In the genomic region with DNA sequence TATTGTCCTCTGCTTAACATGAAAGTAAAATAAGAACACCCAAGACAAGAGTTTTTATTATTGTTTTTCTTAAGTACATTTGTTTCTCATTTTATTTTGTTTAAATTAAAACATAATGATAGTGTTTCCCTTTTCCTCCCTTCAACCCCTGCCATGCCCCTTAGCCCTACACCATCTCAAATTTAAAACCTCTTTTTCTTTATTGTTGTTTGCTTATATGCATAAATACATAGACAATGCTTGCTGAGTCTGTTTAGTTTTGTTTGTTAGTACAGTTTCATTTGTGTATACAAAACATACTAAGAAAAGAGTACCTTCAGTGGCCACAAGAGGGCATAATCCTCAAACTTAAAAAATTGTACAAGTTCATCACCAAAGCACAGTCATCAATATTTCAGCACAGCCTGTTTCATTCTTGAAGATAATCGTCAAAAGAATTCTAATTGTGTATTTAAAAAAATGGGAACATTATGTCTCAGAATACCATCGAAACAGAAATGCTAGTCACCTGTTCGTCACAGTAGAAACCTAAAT, we compare ENCODE assay signal across 8 mouse cellular contexts.
DNase-seq lines count a peak whose midpoint lies in the region; ATAC-seq and TF ChIP-seq lines count a peak whose summit lies in the region.

No protein-coding gene starts in this region.

- no peaks in the 10 kb centered on the region for H3K9me3 ChIP-seq in neural tube, embryonic 11.5 days (ENCODE audit: control insufficient read depth, low read length)
- no peaks in the 10 kb centered on the region for H3K9me3 ChIP-seq in neural tube, embryonic 15.5 days (replicated peaks)
- no peaks in the 10 kb centered on the region for H3K9me3 ChIP-seq in embryonic facial prominence, embryonic 14.5 days (ENCODE audit: control insufficient read depth, low read length)

- H3K9ac ChIP-seq in neural tube, embryonic 11.5 days (ENCODE audit: low read length): no peak overlapping the region
- H3K9ac ChIP-seq in neural tube, embryonic 15.5 days (replicated peaks): no peak overlapping the region
- no peak overlapping the region for H3K9ac ChIP-seq in embryonic facial prominence, embryonic 14.5 days (ENCODE audit: low read depth, low read length)

- no peaks in the 10 kb centered on the region for H3K36me3 ChIP-seq in neural tube, embryonic 11.5 days (ENCODE audit: control insufficient read depth, insufficient read depth, low read length)
- no peaks in the 10 kb centered on the region for H3K36me3 ChIP-seq in neural tube, embryonic 15.5 days
- no peaks in the 10 kb centered on the region for H3K36me3 ChIP-seq in embryonic facial prominence, embryonic 14.5 days (ENCODE audit: control insufficient read depth, insufficient read depth, low read length)

- 49% methylated on average over 3 of the region's 3 CpGs for WGBS in neural tube, embryonic 11.5 days
- WGBS in neural tube, embryonic 15.5 days: 40% methylated on average over 3 of the region's 3 CpGs
- 38% methylated on average over 3 of the region's 3 CpGs for WGBS in embryonic facial prominence, embryonic 14.5 days

- intact Hi-C loops in gastrocnemius, adult 2 months (cut with DNase I): loop anchor here (5.0 kb wide), 1 partner anchor 592 kb away; no protein-coding TSS in a partner anchor

- DNase-seq in gastrocnemius, adult 2 months: no peak
- DNase-seq in gastrocnemius, postnatal 4 days (ENCODE audit: low spot score in 2 of 2): no peak
- no peak for DNase-seq in neural tube, embryonic 11.5 days (ENCODE audit: low spot score)
- peak; percentile 53 for DNase-seq in embryonic facial prominence, embryonic 14.5 days (ENCODE audit: low spot score)
- peak; percentile 35 for DNase-seq in retina, postnatal 7 days (ENCODE audit: low read depth, low spot score)
- no peak for DNase-seq in frontal cortex, postnatal 25 days (ENCODE audit: low spot score in 2 of 2)
- DNase-seq in urinary bladder, adult 2 months (ENCODE audit: low spot score): no peak

- H3K4me2 ChIP-seq in neural tube, embryonic 11.5 days (ENCODE audit: low read depth): no peak overlapping the region
- H3K4me2 ChIP-seq in neural tube, embryonic 15.5 days: no peak overlapping the region
- H3K4me2 ChIP-seq in embryonic facial prominence, embryonic 14.5 days (ENCODE audit: low read depth, low read length): no peak overlapping the region

- no peak overlapping the region for H3K27ac ChIP-seq in gastrocnemius, adult 2 months
- no peak overlapping the region for H3K27ac ChIP-seq in neural tube, embryonic 11.5 days (ENCODE audit: low read depth, low read length)
- no peak overlapping the region for H3K27ac ChIP-seq in neural tube, embryonic 15.5 days (replicated peaks)
- no peak overlapping the region for H3K27ac ChIP-seq in embryonic facial prominence, embryonic 14.5 days (replicated peaks; ENCODE audit: low read depth, low read length)

- peak; percentile 56 for TF ChIP-seq CTCF in gastrocnemius, adult 2 months (IDR thresholded peaks at IDR 0.05)

- 0 out of 2 replicates have a peak, but pooled peaks have one; percentile 45 for ATAC-seq in neural tube, embryonic 11.5 days (ENCODE audit: insufficient read depth, low FRiP score, low TSS enrichment)
- ATAC-seq in neural tube, embryonic 15.5 days (ENCODE audit: low FRiP score): no peak
- ATAC-seq in embryonic facial prominence, embryonic 14.5 days (ENCODE audit: low read depth): 0 out of 2 replicates have a peak, but pooled peaks have one; percentile 30

- no peaks in the 10 kb centered on the region for H3K4me1 ChIP-seq in neural tube, embryonic 11.5 days (ENCODE audit: control insufficient read depth, insufficient read depth, low read length)
- no peaks in the 10 kb centered on the region for H3K4me1 ChIP-seq in neural tube, embryonic 15.5 days
- no peaks in the 10 kb centered on the region for H3K4me1 ChIP-seq in embryonic facial prominence, embryonic 14.5 days (ENCODE audit: control insufficient read depth, insufficient read depth, low read length)

- no peak overlapping the region for H3K4me3 ChIP-seq in gastrocnemius, adult 2 months
- no peak overlapping the region for H3K4me3 ChIP-seq in neural tube, embryonic 11.5 days (ENCODE audit: low read depth, low read length)
- H3K4me3 ChIP-seq in neural tube, embryonic 15.5 days (replicated peaks): no peak overlapping the region
- H3K4me3 ChIP-seq in embryonic facial prominence, embryonic 14.5 days (ENCODE audit: low read depth, low read length): no peak overlapping the region

- no peaks in the 10 kb centered on the region for H3K27me3 ChIP-seq in neural tube, embryonic 11.5 days (ENCODE audit: control insufficient read depth, insufficient read depth, low read length)
- no peaks in the 10 kb centered on the region for H3K27me3 ChIP-seq in neural tube, embryonic 15.5 days (replicated peaks)
- no peaks in the 10 kb centered on the region for H3K27me3 ChIP-seq in embryonic facial prominence, embryonic 14.5 days (replicated peaks; ENCODE audit: control insufficient read depth, insufficient read depth, low read length)

Comparison
In these comparisons a context has a peak if more than half of its experiments do, and no peak if none do; other contexts are left out.
1. DNase-seq: peak in embryonic facial prominence, embryonic 14.5 days (single experiment) and retina, postnatal 7 days (single experiment); none in gastrocnemius, adult 2 months (single experiment), gastrocnemius, postnatal 4 days (0 of 2), neural tube, embryonic 11.5 days (single experiment), frontal cortex, postnatal 25 days (0 of 2) and urinary bladder, adult 2 months (single experiment).